Mouse (Mus musculus): ENCODE results near the gene Tmub1. TPM values are rescaled to one million over a fixed set of nuclear protein-coding genes. Genes with fewer than 3 reads are reported as not detected.
A peak's percentile ranks its signal among the peaks of the same experiment; 100 is the strongest.

The Tmub1 gene
- polyA plus RNA-seq, 1 experiment from 2014 or later, result 23.8 TPM

- ATAC-seq (ENCODE audit: low FRiP score, low TSS enrichment), result no peak
- no peak overlapping the region for H3K4me3 ChIP-seq (ENCODE audit: low read length)
- no peaks in the 10 kb centered on the region for H3K9me3 ChIP-seq (ENCODE audit: control insufficient read depth, low read length)
- no peak overlapping the region for H3K9ac ChIP-seq (ENCODE audit: low read depth, low read length)
- H3K4me2 ChIP-seq (replicated peaks; ENCODE audit: low read depth, low read length), result no peak overlapping the region
- no peaks in the 10 kb centered on the region for H3K27me3 ChIP-seq (ENCODE audit: control insufficient read depth, insufficient read depth, low read length)
- no peak overlapping the region for H3K27ac ChIP-seq (ENCODE audit: low read depth, low read length)
- 93% methylated on average over 8 of the region's 8 CpGs for WGBS
- H3K4me1 ChIP-seq (ENCODE audit: control insufficient read depth, insufficient read depth, low read length), result peaks cover 12% of the 10 kb centered on the region
- peaks cover 68% of the 10 kb centered on the region for H3K36me3 ChIP-seq (ENCODE audit: control insufficient read depth, insufficient read depth, low read length)
Observed at GRCm38 (mm10) chr5:24441187-24441586, 6.5 kb downstream of the Tmub1 start.

DNA sequence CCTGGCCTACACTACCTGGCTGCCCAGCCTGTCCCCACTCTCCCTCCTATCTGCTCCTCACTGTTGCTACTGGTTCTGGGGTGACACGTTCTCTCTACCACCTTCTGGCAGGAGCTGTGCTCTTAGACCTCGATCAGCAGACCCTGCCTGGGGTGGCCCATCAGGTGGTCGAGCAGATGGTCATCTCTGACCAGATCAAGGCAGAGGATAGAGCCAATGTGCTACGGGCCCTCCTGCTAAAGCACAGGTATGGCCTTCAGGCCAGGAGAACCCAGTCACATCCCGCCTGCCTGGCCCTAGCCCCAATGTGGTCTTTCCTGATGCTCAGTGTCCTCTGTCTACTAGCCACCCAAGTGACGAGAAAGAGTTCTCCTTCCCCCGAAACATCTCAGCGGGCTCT is 13.7 kb downstream of the Tmub1 start:
- no peak overlapping the region for H3K4me3 ChIP-seq (ENCODE audit: low read length)
- H3K36me3 ChIP-seq (ENCODE audit: control insufficient read depth, insufficient read depth, low read length), result peaks cover 90% of the 10 kb centered on the region
- ATAC-seq (ENCODE audit: low FRiP score, low TSS enrichment), result no peak
- H3K9me3 ChIP-seq (ENCODE audit: control insufficient read depth, low read length), result no peaks in the 10 kb centered on the region
- 90% methylated on average over 8 of the region's 8 CpGs for WGBS
- no peaks in the 10 kb centered on the region for H3K4me1 ChIP-seq (ENCODE audit: control insufficient read depth, insufficient read depth, low read length)
- no peak overlapping the region for H3K27ac ChIP-seq (ENCODE audit: low read depth, low read length)
- no peak overlapping the region for H3K9ac ChIP-seq (ENCODE audit: low read depth, low read length)
- H3K27me3 ChIP-seq (ENCODE audit: control insufficient read depth, insufficient read depth, low read length), result no peaks in the 10 kb centered on the region
- no peak overlapping the region for H3K4me2 ChIP-seq (replicated peaks; ENCODE audit: low read depth, low read length)

DNA sequence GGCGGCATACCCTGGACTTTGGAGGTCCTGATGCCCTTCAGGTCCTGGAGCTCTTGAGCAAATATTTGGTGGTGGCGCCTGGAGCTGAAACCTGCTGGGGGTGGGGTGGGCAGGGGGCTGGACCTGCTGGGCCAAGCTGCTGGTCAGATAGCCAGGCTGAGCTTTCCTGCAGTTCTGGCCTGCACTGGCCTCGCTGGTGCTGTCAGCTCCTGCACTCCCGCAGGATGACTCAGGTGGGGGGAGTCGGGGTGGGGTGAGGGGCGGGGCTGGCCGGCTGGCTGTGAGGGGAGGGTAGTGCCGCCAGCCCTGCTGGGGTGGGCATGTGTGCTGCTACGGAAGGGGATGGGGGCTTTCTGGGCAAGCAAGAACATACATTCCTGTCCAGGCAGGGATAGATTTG is 19.1 kb downstream of the Tmub1 start:
- no peak for ATAC-seq (ENCODE audit: low FRiP score, low TSS enrichment)
- Histone ChIP-seq H3K4me2 (replicated peaks; ENCODE audit: low read depth, low read length) (peak overlapping the region; percentile 34), H3K4me1 (ENCODE audit: control insufficient read depth, insufficient read depth, low read length) (peaks cover 25% of the 10 kb centered on the region), H3K27ac (ENCODE audit: low read depth, low read length) (peak overlapping the region; percentile 38; the same call in 1 of the 2 replicates), H3K27me3 (ENCODE audit: control insufficient read depth, insufficient read depth, low read length) (no peaks in the 10 kb centered on the region), H3K9me3 (ENCODE audit: control insufficient read depth, low read length) (no peaks in the 10 kb centered on the region), H3K4me3 (ENCODE audit: low read length) (peak overlapping the region; percentile 22; the same call in 1 of the 2 replicates), H3K36me3 (ENCODE audit: control insufficient read depth, insufficient read depth, low read length) (peaks cover 43% of the 10 kb centered on the region), H3K9ac (ENCODE audit: low read depth, low read length) (peak overlapping the region; percentile 38)
- WGBS, result 22% methylated on average over 9 of the region's 9 CpGs

DNA sequence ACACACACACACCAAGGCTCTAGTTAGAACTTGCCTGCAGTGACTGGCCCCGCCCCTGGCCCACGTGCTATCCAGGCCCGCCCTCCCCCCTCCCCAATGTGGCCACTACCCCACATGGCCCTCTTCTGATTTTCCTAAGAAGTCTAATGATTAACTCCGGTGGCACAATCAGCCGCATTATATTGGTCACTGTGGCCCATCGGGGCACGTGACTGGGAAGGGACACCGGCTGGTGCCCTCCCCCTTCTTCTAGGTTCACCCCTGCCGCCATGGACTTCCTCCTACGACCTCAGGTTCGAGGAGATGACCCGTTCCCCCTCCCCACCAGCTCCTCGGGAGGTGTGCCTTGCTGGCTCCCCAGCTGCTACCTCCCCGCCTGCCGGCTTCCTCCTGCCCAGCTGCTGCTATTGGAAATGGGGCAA is 19.7 kb downstream of the Tmub1 start:
- Histone ChIP-seq H3K9ac (ENCODE audit: low read depth, low read length) (peak overlapping the region; percentile 38), H3K4me1 (ENCODE audit: control insufficient read depth, insufficient read depth, low read length) (peaks cover 25% of the 10 kb centered on the region), H3K27ac (ENCODE audit: low read depth, low read length) (peak overlapping the region; percentile 38; the same call in 1 of the 2 replicates), H3K27me3 (ENCODE audit: control insufficient read depth, insufficient read depth, low read length) (no peaks in the 10 kb centered on the region), H3K4me2 (replicated peaks; ENCODE audit: low read depth, low read length) (peak overlapping the region; percentile 34), H3K4me3 (ENCODE audit: low read length) (peak overlapping the region; percentile 22; the same call in 1 of the 2 replicates), H3K9me3 (ENCODE audit: control insufficient read depth, low read length) (no peaks in the 10 kb centered on the region), H3K36me3 (ENCODE audit: control insufficient read depth, insufficient read depth, low read length) (peaks cover 37% of the 10 kb centered on the region)
- 7% methylated on average over 15 of the region's 15 CpGs for WGBS
- 0 out of 2 replicates have a peak, but pooled peaks have one; percentile 2 for ATAC-seq (ENCODE audit: low FRiP score, low TSS enrichment)

DNA sequence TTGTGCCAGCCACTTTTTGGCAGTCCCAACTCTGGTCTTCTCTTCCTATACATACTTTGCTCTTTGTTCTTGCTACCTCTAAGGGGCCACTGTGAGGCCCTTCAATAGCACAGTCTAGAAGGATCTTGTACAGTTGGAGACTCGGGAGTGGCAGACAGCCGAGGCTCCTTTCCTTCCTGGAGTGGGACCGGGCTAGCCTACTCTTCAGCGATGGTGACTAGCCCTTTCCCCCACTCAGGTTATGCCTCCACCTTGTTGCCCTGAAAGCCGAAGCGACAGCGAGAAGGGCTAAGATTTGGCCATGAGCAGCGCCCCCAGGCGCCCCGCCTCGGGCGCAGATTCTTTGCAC is 20.4 kb downstream of the Tmub1 start:
- peak overlapping the region; percentile 86 for H3K4me2 ChIP-seq (replicated peaks; ENCODE audit: low read depth, low read length)
- peaks cover 30% of the 10 kb centered on the region for H3K36me3 ChIP-seq (ENCODE audit: control insufficient read depth, insufficient read depth, low read length)
- H3K4me3 ChIP-seq (ENCODE audit: low read length), result peak overlapping the region; percentile 63; the same call in 1 of the 2 replicates
- H3K9me3 ChIP-seq (ENCODE audit: control insufficient read depth, low read length), result no peaks in the 10 kb centered on the region
- peak overlapping the region; percentile 49; the same call in 1 of the 2 replicates for H3K27ac ChIP-seq (ENCODE audit: low read depth, low read length)
- H3K4me1 ChIP-seq (ENCODE audit: control insufficient read depth, insufficient read depth, low read length), result peaks cover 31% of the 10 kb centered on the region
- H3K27me3 ChIP-seq (ENCODE audit: control insufficient read depth, insufficient read depth, low read length), result no peaks in the 10 kb centered on the region
- 20% methylated on average over 12 of the region's 12 CpGs for WGBS
- H3K9ac ChIP-seq (ENCODE audit: low read depth, low read length), result peak overlapping the region; percentile 9; the same call in 1 of the 2 replicates
- ATAC-seq (ENCODE audit: low FRiP score, low TSS enrichment), result no peak

DNA sequence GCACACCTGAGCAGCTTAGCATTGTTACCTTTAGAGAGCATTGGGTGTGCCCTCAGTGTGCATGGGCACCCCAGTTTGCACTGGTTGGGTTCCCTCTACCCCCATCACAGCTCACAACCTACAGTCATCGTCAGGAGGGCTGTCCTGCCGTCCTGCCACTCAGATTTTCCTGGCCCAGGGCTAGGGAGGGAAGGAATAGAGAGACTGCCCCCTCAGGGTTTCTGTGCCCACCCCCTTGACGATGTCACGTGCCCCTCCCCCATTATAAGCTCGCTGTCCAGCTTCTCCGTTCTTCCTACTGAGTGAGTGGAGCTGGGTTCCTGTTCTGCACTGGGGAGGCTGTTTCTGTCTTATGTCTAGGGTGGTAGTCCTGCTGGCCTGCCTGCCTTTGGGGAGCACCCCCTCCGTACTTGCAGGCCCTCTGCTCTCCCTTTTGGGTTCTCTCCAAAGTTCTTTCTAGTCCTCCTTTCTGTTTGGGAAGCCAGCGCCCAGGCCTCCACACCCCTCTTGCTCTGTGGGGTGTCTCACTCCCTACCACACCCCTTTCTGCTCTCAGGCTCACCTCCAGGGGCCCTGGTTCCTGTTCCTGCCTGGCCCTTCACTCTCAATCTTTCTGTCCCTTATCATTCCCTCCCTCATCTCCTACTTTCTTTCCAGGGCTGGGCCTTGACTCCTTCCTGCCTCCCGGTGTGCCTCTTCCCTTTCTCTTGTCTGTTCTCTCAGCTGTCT is 20.9 kb downstream of the Tmub1 start:
- Histone ChIP-seq H3K4me3 (ENCODE audit: low read length) (peak overlapping the region; percentile 63), H3K27me3 (ENCODE audit: control insufficient read depth, insufficient read depth, low read length) (no peaks in the 10 kb centered on the region), H3K4me1 (ENCODE audit: control insufficient read depth, insufficient read depth, low read length) (peaks cover 31% of the 10 kb centered on the region), H3K9ac (ENCODE audit: low read depth, low read length) (peak overlapping the region; percentile 66; the same call in 1 of the 2 replicates), H3K4me2 (replicated peaks; ENCODE audit: low read depth, low read length) (peak overlapping the region; percentile 86), H3K9me3 (ENCODE audit: control insufficient read depth, low read length) (no peaks in the 10 kb centered on the region), H3K36me3 (ENCODE audit: control insufficient read depth, insufficient read depth, low read length) (peaks cover 25% of the 10 kb centered on the region), H3K27ac (ENCODE audit: low read depth, low read length) (no peak overlapping the region)
- ATAC-seq (ENCODE audit: low FRiP score, low TSS enrichment), result no peak
- 9% methylated on average over 9 of the region's 9 CpGs for WGBS

DNA sequence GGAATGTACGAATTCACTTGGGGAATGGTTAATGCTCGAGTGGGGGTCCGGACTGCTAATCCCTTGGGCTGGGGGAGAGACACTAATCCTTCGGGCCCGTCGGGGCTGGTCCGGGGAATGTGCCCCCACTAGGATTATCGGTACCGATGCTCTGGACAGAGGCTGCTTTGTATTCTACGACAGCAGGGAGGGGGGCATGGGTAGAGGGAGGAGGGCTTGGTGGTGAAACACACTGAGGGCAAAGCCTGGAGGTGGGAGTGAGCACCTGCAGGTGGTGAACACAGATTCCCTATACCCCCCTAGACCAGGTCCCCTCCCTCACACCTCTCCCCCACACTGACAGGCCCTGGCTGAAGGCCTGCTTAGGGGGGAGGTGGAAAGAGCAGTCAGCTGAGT is 21.6 kb downstream of the Tmub1 start:
- peak overlapping the region; percentile 66; the same call in 1 of the 2 replicates for H3K9ac ChIP-seq (ENCODE audit: low read depth, low read length)
- 3% methylated on average over 10 of the region's 10 CpGs for WGBS
- H3K4me1 ChIP-seq (ENCODE audit: control insufficient read depth, insufficient read depth, low read length), result peaks cover 31% of the 10 kb centered on the region
- peak overlapping the region; percentile 63 for H3K4me3 ChIP-seq (ENCODE audit: low read length)
- peaks cover 21% of the 10 kb centered on the region for H3K36me3 ChIP-seq (ENCODE audit: control insufficient read depth, insufficient read depth, low read length)
- no peaks in the 10 kb centered on the region for H3K9me3 ChIP-seq (ENCODE audit: control insufficient read depth, low read length)
- H3K4me2 ChIP-seq (replicated peaks; ENCODE audit: low read depth, low read length), result peak overlapping the region; percentile 86
- no peak overlapping the region for H3K27ac ChIP-seq (ENCODE audit: low read depth, low read length)
- ATAC-seq (ENCODE audit: low FRiP score, low TSS enrichment), result no peak
- no peaks in the 10 kb centered on the region for H3K27me3 ChIP-seq (ENCODE audit: control insufficient read depth, insufficient read depth, low read length)

DNA sequence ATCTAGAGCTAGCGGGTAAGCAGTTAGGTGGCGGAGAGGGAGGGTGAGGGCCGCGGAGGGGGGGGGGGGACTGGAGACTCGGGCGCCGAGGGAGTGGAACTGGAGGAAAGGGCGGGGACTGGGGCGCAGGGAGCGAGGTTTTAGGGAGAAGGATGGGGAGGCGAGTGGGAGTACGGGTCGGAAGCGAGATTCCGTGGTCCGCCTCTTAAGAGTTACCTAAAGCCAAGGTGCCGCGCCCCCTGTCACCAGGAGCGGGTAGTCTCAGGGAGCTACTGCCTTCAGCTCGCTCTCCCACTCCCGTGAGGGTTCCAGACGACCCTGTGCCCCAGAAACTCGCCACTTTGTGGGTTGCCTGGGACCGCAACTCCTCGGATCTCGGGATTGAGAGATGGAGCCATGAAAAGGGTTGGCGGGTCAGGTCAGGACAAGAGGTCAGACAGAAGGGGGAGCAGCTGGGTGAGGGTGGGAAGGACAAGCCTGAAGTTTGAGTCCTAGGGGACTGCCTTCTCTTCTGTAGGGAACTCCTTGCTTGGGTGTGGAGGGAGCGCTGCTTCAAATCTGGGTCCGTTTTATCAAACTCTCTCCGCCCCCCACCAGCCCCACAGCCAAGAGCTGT is 22.1 kb downstream of the Tmub1 start:
- peak overlapping the region; percentile 86 for H3K4me2 ChIP-seq (replicated peaks; ENCODE audit: low read depth, low read length)
- H3K4me1 ChIP-seq (ENCODE audit: control insufficient read depth, insufficient read depth, low read length), result peaks cover 31% of the 10 kb centered on the region
- peak overlapping the region; percentile 32; the same call in 1 of the 2 replicates for H3K27ac ChIP-seq (ENCODE audit: low read depth, low read length)
- peaks cover 21% of the 10 kb centered on the region for H3K36me3 ChIP-seq (ENCODE audit: control insufficient read depth, insufficient read depth, low read length)
- no peak; the same call in 1 of the 2 replicates for ATAC-seq (ENCODE audit: low FRiP score, low TSS enrichment)
- H3K9ac ChIP-seq (ENCODE audit: low read depth, low read length), result peak overlapping the region; percentile 66
- H3K4me3 ChIP-seq (ENCODE audit: low read length), result peak overlapping the region; percentile 63
- H3K27me3 ChIP-seq (ENCODE audit: control insufficient read depth, insufficient read depth, low read length), result no peaks in the 10 kb centered on the region
- 0% methylated on average over 25 of the region's 30 CpGs for WGBS
- no peaks in the 10 kb centered on the region for H3K9me3 ChIP-seq (ENCODE audit: control insufficient read depth, low read length)
